Mouse (Mus musculus) embryonic facial prominence, embryonic 12.5 days (tissue): ENCODE measurements around the gene Rtn4. TPM values are rescaled to one million over a fixed set of nuclear protein-coding genes. Genes with fewer than 3 reads are reported as not detected.

Experiments
- ATAC-seq: fragments of 200-750 bp; cut with Nextera tagmentation; 2 replicates; pipeline ENCODE4 v1.8.0; 2017; ENCODE audit not compliant: insufficient number of reproducible peaks, insufficient read depth, low FRiP score, low TSS enrichment
- H3K27ac ChIP-seq: fragments of 300-500 bp; sonication (generic); 2 replicates; pipeline ENCODE4 v1.5.1; 2016; ENCODE audit warnings: mild to moderate bottlenecking
- H3K27me3 ChIP-seq: fragments of 300-500 bp; sonication (generic); 2 replicates; pipeline ENCODE4 v1.6.1; 2016; ENCODE audit warnings: mild to moderate bottlenecking, moderate library complexity
- H3K36me3 ChIP-seq: fragments of 300-500 bp; sonication (generic); 2 replicates; pipeline ENCODE4 v1.6.1; 2016; ENCODE audit warnings: mild to moderate bottlenecking
- H3K4me1 ChIP-seq: fragments of 300-500 bp; sonication (generic); 2 replicates; pipeline ENCODE4 v1.6.1; 2016
- H3K4me2 ChIP-seq: fragments of 300-500 bp; sonication (generic); replicated peaks from 2 replicates; pipeline ENCODE4 v1.6.1; 2016; ENCODE audit warnings: mild to moderate bottlenecking, moderate library complexity
- H3K4me3 ChIP-seq: fragments of 300-500 bp; sonication (generic); 2 replicates; pipeline ENCODE4 v1.5.1; 2016; ENCODE audit warnings: mild to moderate bottlenecking
- H3K9ac ChIP-seq: fragments of 300-500 bp; sonication (generic); 2 replicates; pipeline ENCODE4 v1.6.1; 2016; ENCODE audit warnings: mild to moderate bottlenecking, moderate library complexity
- H3K9me3 ChIP-seq: fragments of 300-500 bp; sonication (generic); 2 replicates; pipeline ENCODE4 v1.6.1; 2016; ENCODE audit warnings: mild to moderate bottlenecking, moderate library complexity
- WGBS: fragments of 180-500 bp; shearing (Covaris S2); methylation state at CpG from one replicate; pipeline ENCODE4 v1.1.7; 2016; 5-methylcytosine and 5-hydroxymethylcytosine counted together
- polyA plus RNA-seq: library from polyadenylated mRNA; unstranded; fragments of >200 nt; fragmentation: Nextera tagmentation; extraction: Ambion mirVana; gene quantifications from 2 replicates; pipeline ENCODE4 v1.2.1, GENCODE M21; 2016

Gene Rtn4
- polyA plus RNA-seq, 1 experiment from 2014 or later: 92.4 TPM

GRCm38 (mm10) chr11:29790796-29791195 is 98.0 kb downstream of the Rtn4 start:
- no peak overlapping the region for H3K4me3 ChIP-seq
- peaks cover 3% of the 10 kb centered on the region; the same call in 1 of the 2 replicates for H3K4me1 ChIP-seq
- no peak overlapping the region for H3K9ac ChIP-seq
- H3K27ac ChIP-seq: no peak overlapping the region
- no peak overlapping the region for H3K4me2 ChIP-seq
- H3K27me3 ChIP-seq: no peaks in the 10 kb centered on the region
- WGBS: 82% methylated on average over 2 of the region's 2 CpGs
- no peaks in the 10 kb centered on the region for H3K36me3 ChIP-seq
- no peak for ATAC-seq
- H3K9me3 ChIP-seq: no peaks in the 10 kb centered on the region

Other genes with a start within 250 kb of the Rtn4 start
- 26.2 and 26.6 TPM in 2 replicates for gene Prorsd1, start 177.9 kb upstream of the Rtn4 start, polyA plus RNA-seq
- gene Mtif2, start 166.5 kb upstream of the Rtn4 start, polyA plus RNA-seq: 50.8 and 51.6 TPM in 2 replicates
- gene Clhc1, start 145.0 kb upstream of the Rtn4 start, polyA plus RNA-seq: 0.19 TPM in 1 of 2 replicates, not detected in the other
- gene Rps27a, start 144.8 kb upstream of the Rtn4 start, polyA plus RNA-seq: 1,086 and 1,101 TPM in 2 replicates
- 0.11 and 0.12 TPM in 2 replicates for gene 4931440F15Rik, start 132.7 kb downstream of the Rtn4 start, polyA plus RNA-seq